In the genomic region with DNA sequence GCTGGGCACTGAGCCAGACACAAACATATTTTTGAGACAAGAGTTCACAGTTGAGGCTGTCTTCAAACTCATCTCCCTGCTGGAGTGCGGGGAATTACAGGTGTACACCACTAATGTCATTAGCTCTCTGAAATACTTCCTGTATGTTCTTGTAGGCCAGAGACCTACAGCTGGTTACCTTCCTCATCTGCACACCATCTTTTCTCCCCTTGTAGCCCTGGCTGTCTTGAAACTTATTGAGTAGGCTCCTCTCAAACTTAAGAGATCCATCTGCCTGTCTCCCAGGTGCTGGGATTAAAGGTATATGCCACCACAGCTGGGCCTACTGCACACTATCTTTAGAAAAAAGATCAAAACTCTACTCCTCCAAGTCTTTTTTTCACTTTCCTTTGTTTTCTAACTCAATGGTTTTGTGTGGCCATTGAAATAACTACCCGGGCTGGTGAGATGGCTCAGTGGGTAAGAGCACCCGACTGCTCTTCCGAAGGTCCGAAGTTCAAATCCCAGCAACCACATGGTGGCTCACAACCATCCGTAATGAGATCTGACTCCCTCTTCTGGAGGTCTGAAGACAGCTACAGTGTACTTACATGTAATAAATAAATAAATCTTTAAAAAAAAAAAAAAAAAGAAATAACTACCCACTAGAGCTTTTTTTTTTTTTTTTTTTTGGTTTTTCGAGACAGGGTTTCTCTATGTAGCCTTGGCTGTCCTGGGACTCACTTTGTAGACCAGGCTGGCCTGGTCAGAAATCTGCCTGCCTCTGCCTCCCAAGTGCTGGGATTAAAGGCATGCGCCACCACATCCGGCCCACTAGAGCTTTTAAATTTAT, we compare ENCODE assay signal across 23 mouse cellular contexts. TPM values are rescaled to one million over a fixed set of nuclear protein-coding genes. Genes with fewer than 3 reads are reported as not detected.
A peak's percentile ranks its signal among the peaks of the same experiment; 100 is the strongest.
DNase-seq lines count a peak whose midpoint lies in the region; ATAC-seq and TF ChIP-seq lines count a peak whose summit lies in the region.
"Not testable (repeated sequence)": the region's sequence is repeated elsewhere in the genome, so short reads cannot be mapped to it uniquely, and the experiment has no call there.
"Had no signal": no experiment of that assay in that cellular context is flagged by ENCODE, and none has a peak within 500 bp of the region (broad histone marks: within the 10 kb centered on the region; RNA-seq: fewer than 3 reads in every experiment).

No protein-coding gene starts in this region.

- ATAC-seq in hindbrain, postnatal 0 days; kidney, embryonic 15.5 days (replicated peaks; ENCODE audit: low FRiP score); liver, embryonic 11.5 days (replicated peaks; ENCODE audit: low FRiP score); lung, embryonic 15.5 days (ENCODE audit: borderline replicate concordance, extremely low read depth, low FRiP score, low TSS enrichment); stomach, embryonic 15.5 days (ENCODE audit: insufficient read depth, low FRiP score, low read depth): not testable (repeated sequence)

- not testable (repeated sequence) for TF ChIP-seq CTCF in ES-Bruce4 (IDR thresholded peaks at IDR 0.05; ENCODE audit: low read depth, low read length); hindbrain, postnatal 0 days (IDR thresholded peaks at IDR 0.05; ENCODE audit: low read depth)

- not testable (repeated sequence) for H3K4me2 ChIP-seq in hindbrain, postnatal 0 days (ENCODE audit: low read depth, low read length); kidney, embryonic 15.5 days; liver, embryonic 11.5 days; lung, embryonic 15.5 days; stomach, embryonic 15.5 days

- H3K36me3 ChIP-seq in ES-Bruce4 (ENCODE audit: control insufficient read depth, insufficient read depth, low read length, poor library complexity, severe bottlenecking), result peaks cover 26% of the 10 kb centered on the region
- peaks cover 27% of the 10 kb centered on the region for H3K36me3 ChIP-seq in forebrain, embryonic 10.5 days (replicated peaks)
- not testable (repeated sequence) for H3K36me3 ChIP-seq in hindbrain, postnatal 0 days (ENCODE audit: insufficient read depth, low read length)
- H3K36me3 ChIP-seq in kidney, embryonic 15.5 days, result peaks cover 22% of the 10 kb centered on the region
- peaks cover 20% of the 10 kb centered on the region for H3K36me3 ChIP-seq in liver, embryonic 11.5 days (ENCODE audit: control insufficient read depth, insufficient read depth, low read length)
- H3K36me3 ChIP-seq in lung, embryonic 15.5 days, result peaks cover 18% of the 10 kb centered on the region
- peaks cover 16% of the 10 kb centered on the region; the same call in 1 of the 2 replicates for H3K36me3 ChIP-seq in stomach, embryonic 15.5 days

- H3K27ac ChIP-seq in ES-Bruce4 (ENCODE audit: insufficient read depth, low read length), result peak overlapping the region; percentile 97
- H3K27ac ChIP-seq in forebrain, embryonic 10.5 days; hindbrain, postnatal 0 days: not testable (repeated sequence)
- H3K27ac ChIP-seq in kidney, embryonic 15.5 days, result peak overlapping the region; percentile 93
- H3K27ac ChIP-seq in liver, embryonic 11.5 days (ENCODE audit: low read depth, low read length), result peak overlapping the region; percentile 99
- peak overlapping the region; percentile 34; the same call in 1 of the 2 replicates for H3K27ac ChIP-seq in lung, embryonic 15.5 days
- peak overlapping the region; percentile 26; the same call in 1 of the 2 replicates for H3K27ac ChIP-seq in stomach, embryonic 15.5 days

- DNase-seq in embryo, embryonic 10 days (ENCODE audit: low spot score), result peak; percentile 26
- peak; percentile 29 for DNase-seq in forebrain, embryonic 10.5 days (ENCODE audit: extremely low spot score, low spot score)
- peak; percentile 13 for DNase-seq in hindbrain, postnatal 0 days (ENCODE audit: low spot score)
- DNase-seq in liver, embryonic 11.5 days (ENCODE audit: low spot score), result not testable (repeated sequence)

- TF ChIP-seq EP300 in ES-Bruce4 (IDR thresholded peaks at IDR 0.05; ENCODE audit: insufficient read depth, low read depth, low read length), result not testable (repeated sequence)

- TF ChIP-seq POLR2A in ES-Bruce4 (IDR thresholded peaks at IDR 0.05; ENCODE audit: insufficient read depth, low read length), result not testable (repeated sequence)

- 0 out of 2 replicates have a peak overlapping the region, but pooled peaks have one; percentile 99 for H3K9ac ChIP-seq in ES-Bruce4 (ENCODE audit: low read depth, poor library complexity, severe bottlenecking)
- H3K9ac ChIP-seq in hindbrain, postnatal 0 days (replicated peaks; ENCODE audit: low read length); kidney, embryonic 15.5 days; liver, embryonic 11.5 days (ENCODE audit: low read depth, low read length); lung, embryonic 15.5 days; stomach, embryonic 15.5 days: not testable (repeated sequence)

- H3K9me3 ChIP-seq in ES-Bruce4 (replicated peaks; ENCODE audit: control insufficient read depth, insufficient read depth, low read length, poor library complexity, severe bottlenecking); forebrain, embryonic 10.5 days; hindbrain, postnatal 0 days (ENCODE audit: low read length); kidney, embryonic 15.5 days (replicated peaks); liver, embryonic 11.5 days (ENCODE audit: control insufficient read depth, low read length); lung, embryonic 15.5 days; stomach, embryonic 15.5 days: not testable (repeated sequence)

- not testable (repeated sequence) for H3K4me1 ChIP-seq in ES-Bruce4 (ENCODE audit: control insufficient read depth, insufficient read depth, low read length); hindbrain, postnatal 0 days (ENCODE audit: insufficient read depth, low read length); liver, embryonic 11.5 days (replicated peaks; ENCODE audit: control insufficient read depth, insufficient read depth, low read length); stomach, embryonic 15.5 days
- peaks cover 11% of the 10 kb centered on the region for H3K4me1 ChIP-seq in forebrain, embryonic 10.5 days
- peaks cover 25% of the 10 kb centered on the region for H3K4me1 ChIP-seq in kidney, embryonic 15.5 days
- peaks cover 20% of the 10 kb centered on the region for H3K4me1 ChIP-seq in lung, embryonic 15.5 days

- H3K27me3 ChIP-seq in ES-Bruce4 (ENCODE audit: control insufficient read depth, insufficient read depth, low read length, poor library complexity, severe bottlenecking); forebrain, embryonic 10.5 days (ENCODE audit: poor library complexity, severe bottlenecking); hindbrain, postnatal 0 days (ENCODE audit: insufficient read depth, low read length); kidney, embryonic 15.5 days; liver, embryonic 11.5 days (replicated peaks; ENCODE audit: control insufficient read depth, insufficient read depth, low read length); lung, embryonic 15.5 days; stomach, embryonic 15.5 days (replicated peaks): not testable (repeated sequence)

- H3K4me3 ChIP-seq in ES-Bruce4 (ENCODE audit: low read depth, low read length); hindbrain, postnatal 0 days (ENCODE audit: low read length); kidney, embryonic 15.5 days (replicated peaks); liver, embryonic 11.5 days (ENCODE audit: low read depth, low read length); lung, embryonic 15.5 days; stomach, embryonic 15.5 days (replicated peaks): not testable (repeated sequence)
- H3K4me3 ChIP-seq in forebrain, embryonic 10.5 days, result peak overlapping the region; percentile 98; the same call in 1 of the 2 replicates

- 68% methylated on average over 9 of the region's 9 CpGs for WGBS in forebrain, embryonic 10.5 days
- 65% methylated on average over 9 of the region's 9 CpGs for WGBS in hindbrain, postnatal 0 days
- WGBS in kidney, embryonic 15.5 days, result 61% methylated on average over 9 of the region's 9 CpGs
- WGBS in liver, embryonic 11.5 days, result 40% methylated on average over 9 of the region's 9 CpGs
- 57% methylated on average over 9 of the region's 9 CpGs for WGBS in lung, embryonic 15.5 days
- 56% methylated on average over 9 of the region's 9 CpGs for WGBS in stomach, embryonic 15.5 days

RNA-seq across cellular contexts. Expression of gene Hspa1b, which starts 10.1 kb away (rescaled TPM):
- 2.6 and 3.0 TPM in 2 replicates for polyA plus RNA-seq in ES-Bruce4 (2011; ENCODE audit: insufficient read depth, insufficient read length, low read depth, missing spikeins)
- 0.07 TPM in 1 of 2 replicates, not detected in the other for polyA plus RNA-seq in forebrain, embryonic 10.5 days (2016; fragmentation: Nextera tagmentation; extraction: Ambion mirVana)
- total RNA-seq in hindbrain, postnatal 0 days (2014; rRNA removed), result 15.2 and 20.4 TPM in 2 replicates
- 0.51 and 0.55 TPM in 2 replicates for polyA plus RNA-seq in hindbrain, postnatal 0 days (2015; fragmentation: Nextera tagmentation; extraction: Ambion mirVana)
- 0.49 and 0.53 TPM in 2 replicates for polyA plus RNA-seq in kidney, embryonic 15.5 days (2015; fragmentation: Nextera tagmentation; extraction: Ambion mirVana)
- 0.14 and 0.41 TPM in 2 replicates for polyA plus RNA-seq in liver, embryonic 11.5 days (2014; fragmentation: Nextera tagmentation; extraction: Ambion mirVana)
- polyA plus RNA-seq in lung, embryonic 15.5 days (2015; fragmentation: Nextera tagmentation; extraction: Ambion mirVana), result 0.15 and 0.26 TPM in 2 replicates
- polyA plus RNA-seq in stomach, embryonic 15.5 days (2015; fragmentation: Nextera tagmentation; extraction: Ambion mirVana), result 0.34 and 0.90 TPM in 2 replicates
- polyA plus RNA-seq: forebrain, embryonic 11.5 days; midbrain, embryonic 12.5 days had no signal

RNA-seq across cellular contexts. Expression of gene Neu1, which starts 17.9 kb away (rescaled TPM):
- polyA plus RNA-seq in ES-Bruce4 (2011; ENCODE audit: insufficient read depth, insufficient read length, low read depth, missing spikeins), result 13.6 and 15.1 TPM in 2 replicates
- 18.2 and 18.8 TPM in 2 replicates for polyA plus RNA-seq in forebrain, embryonic 10.5 days (2016; fragmentation: Nextera tagmentation; extraction: Ambion mirVana)
- total RNA-seq in hindbrain, postnatal 0 days (2014; rRNA removed), result 50.9 and 93.9 TPM in 2 replicates
- polyA plus RNA-seq in hindbrain, postnatal 0 days (2015; fragmentation: Nextera tagmentation; extraction: Ambion mirVana), result 42.9 and 43.1 TPM in 2 replicates
- 33.7 and 37.0 TPM in 2 replicates for polyA plus RNA-seq in kidney, embryonic 15.5 days (2015; fragmentation: Nextera tagmentation; extraction: Ambion mirVana)
- 24.4 and 26.4 TPM in 2 replicates for polyA plus RNA-seq in liver, embryonic 11.5 days (2014; fragmentation: Nextera tagmentation; extraction: Ambion mirVana)
- 17.3 and 17.9 TPM in 2 replicates for polyA plus RNA-seq in lung, embryonic 15.5 days (2015; fragmentation: Nextera tagmentation; extraction: Ambion mirVana)
- polyA plus RNA-seq in stomach, embryonic 15.5 days (2015; fragmentation: Nextera tagmentation; extraction: Ambion mirVana), result 36.9 and 44.5 TPM in 2 replicates

RNA-seq across cellular contexts. Expression of gene Gm20481, which starts 20.8 kb away (rescaled TPM):
- polyA plus RNA-seq in ES-Bruce4 (2011; ENCODE audit: insufficient read depth, insufficient read length, low read depth, missing spikeins), result not detected in 2 replicates
- not detected in 2 replicates for polyA plus RNA-seq in forebrain, embryonic 10.5 days (2016; fragmentation: Nextera tagmentation; extraction: Ambion mirVana)
- not detected in 2 replicates for total RNA-seq in hindbrain, postnatal 0 days (2014; rRNA removed)
- polyA plus RNA-seq in hindbrain, postnatal 0 days (2015; fragmentation: Nextera tagmentation; extraction: Ambion mirVana), result not detected in 2 replicates
- polyA plus RNA-seq in kidney, embryonic 15.5 days (2015; fragmentation: Nextera tagmentation; extraction: Ambion mirVana), result not detected in 2 replicates
- polyA plus RNA-seq in liver, embryonic 11.5 days (2014; fragmentation: Nextera tagmentation; extraction: Ambion mirVana), result not detected in 2 replicates
- not detected in 2 replicates for polyA plus RNA-seq in lung, embryonic 15.5 days (2015; fragmentation: Nextera tagmentation; extraction: Ambion mirVana)
- polyA plus RNA-seq in stomach, embryonic 15.5 days (2015; fragmentation: Nextera tagmentation; extraction: Ambion mirVana), result not detected in 2 replicates
- total RNA-seq: gastrocnemius, adult 8-10 months; heart, postnatal 14 days; layer of hippocampus, postnatal 10 days; left cerebral cortex, adult 8-10 months had no signal
- polyA plus RNA-seq: embryonic facial prominence, embryonic 14.5 days; forebrain, embryonic 11.5 days; heart, embryonic 12.5 days; hindbrain, embryonic 13.5 days; large intestine, adult 2 months; limb, embryonic 14.5 days; lung, embryonic 16.5 days; macrophage; midbrain, embryonic 12.5 days; neural tube, embryonic 14.5 days had no signal

RNA-seq across cellular contexts. Expression of gene Hspa1a, which starts 23.0 kb away (rescaled TPM):
- 1.9 and 2.5 TPM in 2 replicates for polyA plus RNA-seq in ES-Bruce4 (2011; ENCODE audit: insufficient read depth, insufficient read length, low read depth, missing spikeins)
- polyA plus RNA-seq in forebrain, embryonic 10.5 days (2016; fragmentation: Nextera tagmentation; extraction: Ambion mirVana), result 0.94 and 2.1 TPM in 2 replicates
- total RNA-seq in hindbrain, postnatal 0 days (2014; rRNA removed), result 25.0 and 29.0 TPM in 2 replicates
- polyA plus RNA-seq in hindbrain, postnatal 0 days (2015; fragmentation: Nextera tagmentation; extraction: Ambion mirVana), result 13.6 and 14.7 TPM in 2 replicates
- 7.8 and 8.4 TPM in 2 replicates for polyA plus RNA-seq in kidney, embryonic 15.5 days (2015; fragmentation: Nextera tagmentation; extraction: Ambion mirVana)
- 4.7 and 5.7 TPM in 2 replicates for polyA plus RNA-seq in liver, embryonic 11.5 days (2014; fragmentation: Nextera tagmentation; extraction: Ambion mirVana)
- 3.4 and 3.8 TPM in 2 replicates for polyA plus RNA-seq in lung, embryonic 15.5 days (2015; fragmentation: Nextera tagmentation; extraction: Ambion mirVana)
- polyA plus RNA-seq in stomach, embryonic 15.5 days (2015; fragmentation: Nextera tagmentation; extraction: Ambion mirVana), result 9.9 and 12.1 TPM in 2 replicates

RNA-seq across cellular contexts. Expression of gene Hspa1l, which starts 23.6 kb away (rescaled TPM):
- 0.25 TPM in 1 of 2 replicates, not detected in the other for polyA plus RNA-seq in ES-Bruce4 (2011; ENCODE audit: insufficient read depth, insufficient read length, low read depth, missing spikeins)
- 1.1 TPM in 2 replicates for polyA plus RNA-seq in forebrain, embryonic 10.5 days (2016; fragmentation: Nextera tagmentation; extraction: Ambion mirVana)
- total RNA-seq in hindbrain, postnatal 0 days (2014; rRNA removed), result 0.99 and 1.4 TPM in 2 replicates
- polyA plus RNA-seq in hindbrain, postnatal 0 days (2015; fragmentation: Nextera tagmentation; extraction: Ambion mirVana), result 0.76 TPM in 2 replicates
- 0.81 and 1.6 TPM in 2 replicates for polyA plus RNA-seq in kidney, embryonic 15.5 days (2015; fragmentation: Nextera tagmentation; extraction: Ambion mirVana)
- 0.66 and 1.5 TPM in 2 replicates for polyA plus RNA-seq in liver, embryonic 11.5 days (2014; fragmentation: Nextera tagmentation; extraction: Ambion mirVana)
- polyA plus RNA-seq in lung, embryonic 15.5 days (2015; fragmentation: Nextera tagmentation; extraction: Ambion mirVana), result 0.45 and 0.79 TPM in 2 replicates
- 0.49 and 0.89 TPM in 2 replicates for polyA plus RNA-seq in stomach, embryonic 15.5 days (2015; fragmentation: Nextera tagmentation; extraction: Ambion mirVana)
- total RNA-seq: granulocyte monocyte progenitor cell, adult 5-6 weeks had no signal
